Mouse (Mus musculus) adrenal gland (tissue): ENCODE results near the gene Foxo3.

Experiments used
- intact Hi-C: fragments of 180-260 bp; cut with DNase I; formaldehyde crosslinking; loops from one replicate; pipeline ENCODE4 v1.15.1; 2025

Gene Foxo3

DNA sequence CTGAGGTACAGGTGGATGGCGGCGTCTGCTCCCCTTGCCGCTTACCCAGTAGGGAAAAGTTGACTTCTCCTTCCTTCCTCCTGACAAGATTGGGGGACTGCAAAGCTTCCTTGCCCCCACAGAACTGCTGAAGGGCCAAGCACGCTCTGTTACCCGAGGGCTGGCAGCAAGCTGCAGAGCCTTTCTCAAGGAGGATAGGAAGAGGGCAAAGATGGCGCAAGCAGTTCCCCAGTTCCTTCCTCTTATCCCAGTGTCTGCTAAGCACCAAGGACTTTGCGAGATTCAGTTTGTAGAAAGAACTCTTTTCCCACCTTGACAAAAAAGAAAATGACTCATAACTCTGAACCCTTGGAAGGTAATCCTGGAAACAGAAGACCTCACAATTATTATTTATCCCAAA, 18.6 kb downstream of the Foxo3 start:
- intact Hi-C loops, result no loop called here

DNA sequence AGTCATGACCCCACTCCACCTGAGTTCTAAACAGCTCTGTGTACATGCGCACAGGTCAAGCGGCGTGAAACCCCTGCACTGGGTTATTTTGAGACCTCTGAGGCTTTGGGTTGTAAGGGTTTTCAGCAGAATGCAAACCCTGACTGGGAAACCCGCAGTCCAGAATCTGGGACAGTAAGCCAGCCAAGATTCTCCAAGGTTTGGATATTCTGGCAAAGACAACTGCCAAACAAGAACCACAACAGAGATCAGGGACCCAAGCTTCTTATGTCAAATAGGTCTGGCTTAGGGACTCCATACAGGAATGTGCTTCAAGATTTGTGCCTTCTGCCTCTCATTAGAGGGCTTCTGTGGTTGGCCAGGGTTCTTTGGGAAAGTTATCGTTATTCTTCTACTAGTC, 21.8 kb downstream of the Foxo3 start:
- intact Hi-C loops, result no loop called here

DNA sequence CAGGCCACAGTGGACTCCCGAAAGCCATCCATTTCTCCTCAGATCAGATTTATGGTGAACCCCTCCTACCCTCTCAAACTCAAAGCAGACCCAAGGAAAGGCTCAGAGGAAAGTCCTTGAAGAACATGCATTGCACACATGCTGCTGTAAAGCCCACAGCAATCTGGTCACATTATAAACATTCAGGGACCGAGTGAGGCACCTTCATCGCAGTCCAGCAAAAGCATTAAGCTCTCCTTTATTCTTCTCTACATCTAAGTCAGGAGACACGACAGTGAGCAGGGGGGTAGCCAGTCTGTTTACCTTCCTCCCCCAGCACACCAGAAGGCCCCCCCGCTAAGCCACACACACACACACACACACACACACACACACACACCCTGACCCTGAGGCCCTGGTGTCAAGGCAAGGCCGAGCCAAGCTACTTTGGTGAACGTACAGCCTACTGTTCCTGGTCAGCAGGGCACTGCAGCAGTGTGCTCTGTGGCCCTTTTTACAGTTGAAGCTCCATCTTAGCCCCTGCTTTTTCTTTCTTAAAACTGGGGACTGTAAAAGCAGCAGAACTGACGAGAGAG, 24.7 kb downstream of the Foxo3 start:
- intact Hi-C loops, result no loop called here

DNA sequence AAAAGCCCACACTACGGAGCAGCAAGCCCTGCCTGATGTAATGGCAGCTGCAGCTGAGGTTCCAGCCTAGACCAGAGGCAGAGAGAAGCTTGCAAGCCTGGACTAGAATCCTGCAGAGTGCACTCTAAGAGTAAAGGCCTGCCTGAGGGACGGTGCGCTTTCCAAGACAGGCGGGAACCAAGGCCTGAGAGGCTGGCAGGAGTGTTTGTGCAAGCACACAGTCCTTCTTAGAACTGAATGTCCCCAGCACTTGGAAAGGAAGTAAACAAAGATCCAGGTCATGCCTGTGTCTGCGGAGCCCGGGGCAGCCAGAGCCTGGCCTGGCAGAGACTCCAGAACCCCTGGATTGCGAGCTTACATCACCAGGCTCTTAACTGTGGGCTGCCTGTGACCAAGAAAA, 25.4 kb downstream of the Foxo3 start:
- intact Hi-C loops, result no loop called here

DNA sequence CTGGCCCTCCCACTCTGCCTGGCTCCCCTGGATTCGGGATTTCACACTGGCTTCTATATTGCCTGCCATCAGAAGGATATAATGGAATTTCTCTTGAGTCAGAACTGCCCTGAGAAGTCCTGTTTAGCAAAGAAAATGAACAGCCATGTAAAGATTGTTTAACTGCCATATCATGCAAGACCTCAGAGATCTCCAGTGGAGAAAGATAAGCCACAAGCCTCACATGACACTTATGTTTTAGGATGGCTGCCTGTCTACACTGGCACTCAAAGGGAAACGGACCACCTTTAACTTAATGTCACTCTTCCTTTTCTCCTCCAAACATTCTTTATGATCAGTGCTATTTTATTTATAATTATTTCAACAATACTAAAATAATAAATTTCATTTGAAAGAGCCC, 26.6 kb downstream of the Foxo3 start:
- intact Hi-C loops, result no loop called here

DNA sequence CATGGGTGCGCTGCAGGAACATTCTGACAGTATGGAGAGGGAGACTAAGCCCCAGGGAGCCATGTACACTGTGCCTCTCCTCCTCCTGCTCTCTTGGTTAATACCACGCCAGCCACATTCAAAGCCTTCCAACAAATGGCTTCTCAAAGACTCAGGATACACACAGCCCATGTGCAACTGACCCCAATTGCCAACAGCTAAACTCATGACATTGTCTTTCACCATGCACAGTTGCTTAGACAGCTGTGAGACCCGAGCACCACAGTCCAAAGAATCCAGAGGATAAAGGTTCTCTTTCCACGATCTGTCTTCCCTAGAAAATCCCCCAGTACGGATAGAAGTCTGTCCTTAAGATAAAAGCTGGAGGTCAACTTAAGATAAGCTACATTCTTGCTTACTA, 27.9 kb downstream of the Foxo3 start:
- intact Hi-C loops, result no loop called here

DNA sequence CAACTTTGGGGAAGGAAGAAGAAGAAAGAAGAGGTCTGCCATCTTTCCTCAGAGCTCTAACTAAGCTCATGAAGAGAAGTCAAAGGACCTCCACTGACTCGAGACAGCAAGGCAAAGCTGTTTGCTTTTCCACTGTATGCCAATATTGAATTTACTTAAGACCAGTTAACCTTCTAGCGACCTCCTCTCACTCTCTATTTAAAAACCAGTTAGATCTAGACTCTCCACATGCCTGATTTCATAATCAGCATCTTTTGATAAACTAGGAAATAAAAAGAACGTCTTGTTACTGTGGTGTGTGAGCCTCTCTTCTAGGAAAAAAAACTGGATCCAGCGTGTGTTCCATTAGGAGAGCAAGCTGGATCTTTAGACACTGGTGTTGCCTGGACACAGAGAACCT, 28.4 kb downstream of the Foxo3 start:
- intact Hi-C loops, result no loop called here

DNA sequence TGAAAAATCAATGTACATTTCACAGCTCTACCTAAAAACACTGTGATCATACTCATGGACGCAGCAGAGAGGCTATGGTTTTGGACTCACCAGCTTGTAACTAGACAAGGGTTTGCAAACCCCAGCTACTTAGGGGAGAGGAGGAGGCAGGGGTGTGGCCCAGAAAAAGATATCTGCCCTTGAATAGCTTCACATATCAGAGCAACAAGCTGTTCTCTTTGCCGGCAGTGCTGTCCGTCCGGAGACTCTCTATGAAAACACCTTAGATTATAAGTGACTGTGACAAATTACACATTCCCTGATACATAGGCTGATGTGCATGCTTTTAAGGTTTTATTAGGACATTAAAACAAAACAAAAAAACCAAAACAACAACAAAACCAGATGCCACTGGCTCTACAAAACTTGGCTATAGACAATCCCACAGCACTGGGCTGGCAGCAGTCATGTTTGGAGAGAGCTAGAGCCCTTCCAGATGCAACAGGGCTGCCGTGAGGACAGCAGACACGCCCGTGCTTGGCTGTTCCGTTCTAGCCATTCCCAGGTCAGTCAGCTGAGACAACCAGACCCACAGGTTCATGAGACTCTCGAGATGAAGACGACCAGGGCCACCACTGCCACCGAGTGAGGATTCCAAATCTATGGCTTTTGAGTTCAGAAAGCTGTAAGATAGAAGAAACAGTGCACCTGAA, 29.3 kb downstream of the Foxo3 start:
- intact Hi-C loops, result no loop called here

DNA sequence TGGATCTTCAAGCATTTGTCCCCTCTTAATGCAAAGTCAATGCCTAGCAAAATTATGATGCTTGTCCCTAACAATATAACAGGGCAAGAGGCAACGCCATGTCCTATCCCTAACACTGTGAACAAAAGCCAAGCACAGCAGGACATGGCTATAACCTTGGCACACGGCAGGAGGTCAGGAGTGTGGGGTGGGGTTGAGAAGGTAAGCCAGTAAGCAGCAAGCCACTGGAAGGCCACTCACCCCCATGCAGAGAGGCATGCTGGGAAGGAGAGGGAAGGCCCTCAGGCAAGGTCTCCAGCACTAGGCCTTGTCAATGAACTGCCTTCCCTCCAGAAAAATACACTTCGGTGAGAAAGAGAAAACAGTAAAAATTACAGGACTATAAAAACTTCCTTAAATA, 30.1 kb downstream of the Foxo3 start:
- intact Hi-C loops, result no loop called here

DNA sequence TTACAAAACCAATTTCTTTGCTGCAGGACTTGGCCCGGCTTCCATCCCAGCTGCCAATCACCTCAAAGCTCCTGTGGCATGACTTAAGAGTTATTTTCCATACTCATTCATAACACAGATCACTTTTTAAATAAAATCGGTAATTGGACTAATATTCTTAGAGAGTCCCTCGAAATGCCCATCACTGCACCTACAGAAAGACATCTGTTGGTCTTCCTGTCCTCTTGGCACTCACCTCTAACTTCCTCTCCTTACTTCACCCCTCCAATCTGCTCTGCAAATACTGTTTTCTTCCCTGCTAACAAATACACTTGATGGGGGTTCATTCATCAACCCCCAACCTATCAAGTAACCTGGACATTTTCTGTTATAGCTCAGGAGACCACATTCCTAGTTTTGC, 30.9 kb downstream of the Foxo3 start:
- intact Hi-C loops, result no loop called here

DNA sequence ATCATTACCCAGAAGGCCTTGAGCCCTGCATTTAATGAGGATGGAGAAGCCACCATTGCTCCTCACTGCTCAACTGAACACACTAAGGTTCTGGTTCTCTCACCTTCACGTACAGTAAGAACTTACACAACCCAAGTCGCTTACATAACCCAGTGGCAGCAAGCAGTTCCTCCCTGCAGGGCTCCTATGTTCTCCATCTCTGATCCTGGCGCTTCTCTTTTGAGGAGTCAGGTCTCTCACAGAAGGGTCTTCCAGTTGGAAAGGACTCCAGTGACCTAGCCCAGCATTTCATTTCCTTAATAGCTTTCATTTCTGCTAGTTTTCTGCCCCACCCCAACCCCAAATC, 31.3 kb downstream of the Foxo3 start:
- intact Hi-C loops, result no loop called here

DNA sequence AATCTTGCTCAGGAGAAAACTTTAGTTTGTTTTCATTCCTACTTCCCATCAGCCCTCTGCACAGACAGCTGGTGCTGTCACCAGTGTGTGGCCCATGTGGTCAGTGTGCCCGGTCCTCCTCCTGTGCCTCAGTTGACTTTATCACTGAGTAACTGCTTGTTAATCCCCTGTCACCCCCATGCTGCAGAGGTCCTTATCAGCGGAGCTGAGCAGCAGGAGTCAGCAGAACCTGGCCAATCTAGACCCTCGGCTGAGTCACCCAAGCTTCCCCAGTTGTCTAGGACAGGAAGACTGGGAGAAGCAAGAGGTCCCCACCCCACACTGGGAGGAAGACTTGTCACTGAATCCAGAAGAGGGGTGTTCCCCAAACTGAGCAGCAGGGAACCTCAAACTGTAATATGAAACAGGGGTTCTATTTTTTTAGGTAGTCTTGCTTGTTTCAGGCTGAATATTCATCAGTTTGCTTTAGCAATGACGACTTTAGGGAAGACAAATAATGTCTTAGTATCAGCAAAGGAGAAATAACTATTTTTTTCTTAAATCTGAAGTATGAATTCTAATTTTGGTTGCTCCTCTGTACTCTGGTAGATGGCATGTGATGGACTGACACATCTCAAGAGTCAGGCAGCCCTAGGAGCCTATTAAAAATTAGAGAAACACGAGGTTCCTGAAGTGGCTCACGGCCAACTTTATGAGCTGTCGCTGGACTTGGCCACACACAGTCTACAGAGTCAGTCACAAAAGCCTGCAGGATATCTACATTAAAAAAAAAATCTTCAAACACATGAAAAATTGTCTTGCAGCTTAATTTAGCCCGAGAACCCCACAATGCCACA, 31.9 kb downstream of the Foxo3 start:
- intact Hi-C loops, result no loop called here

DNA sequence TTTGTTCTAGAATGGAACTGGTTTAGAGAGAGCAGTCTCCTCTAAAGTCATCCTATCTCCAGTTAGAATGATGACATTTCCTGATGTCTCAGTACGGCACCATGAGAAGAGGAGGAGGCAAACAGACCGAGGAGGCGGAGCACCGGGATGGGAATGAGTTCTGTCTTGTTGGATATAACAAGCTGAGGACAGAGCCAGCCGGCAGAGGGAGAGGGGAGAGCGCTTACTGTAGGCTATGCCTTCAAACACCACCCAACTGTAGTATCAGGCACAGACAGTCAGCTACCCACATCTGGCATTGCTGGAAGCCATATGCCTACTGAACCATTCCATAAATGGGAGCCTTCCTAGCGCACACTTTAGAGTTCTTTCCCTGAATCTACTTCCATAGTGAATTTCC, 32.6 kb downstream of the Foxo3 start:
- intact Hi-C loops, result no loop called here

DNA sequence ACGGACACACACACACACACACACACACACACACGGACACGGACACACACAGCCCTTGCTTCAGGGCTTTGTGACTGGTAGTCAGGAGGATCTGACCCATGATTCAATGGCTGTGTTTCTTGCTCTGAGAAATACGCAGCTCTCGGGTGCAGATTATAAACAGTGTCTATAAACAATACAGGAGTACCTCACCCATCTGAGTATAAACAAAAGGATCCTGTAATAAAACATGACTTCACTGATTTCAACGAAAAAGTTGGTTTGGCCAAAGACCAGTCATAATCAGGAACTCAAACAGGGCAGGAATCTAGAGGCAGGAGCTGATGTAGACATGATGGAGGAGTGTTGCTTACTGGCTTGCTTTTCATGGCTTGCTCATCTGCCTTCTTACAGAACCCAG, 34.1 kb downstream of the Foxo3 start:
- intact Hi-C loops, result no loop called here

DNA sequence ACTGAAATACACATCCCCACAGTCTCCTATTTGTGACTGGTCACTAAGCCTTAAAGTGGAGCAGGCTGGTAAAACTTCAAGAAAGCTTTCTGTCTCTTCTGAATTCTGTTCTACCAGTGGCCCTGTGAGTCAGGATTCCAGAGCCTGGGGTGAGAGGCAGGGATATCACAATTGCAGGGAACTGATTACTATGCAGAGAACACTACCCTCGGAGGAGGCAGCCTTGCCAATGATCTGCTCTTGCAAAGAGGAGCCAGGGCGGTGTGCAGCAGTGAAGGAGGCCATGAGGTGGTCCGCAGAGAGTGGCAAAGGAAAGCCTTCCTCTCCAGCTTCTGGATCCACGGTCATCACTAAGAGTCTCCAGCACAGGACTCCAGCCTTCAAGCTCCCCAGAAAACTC, 34.8 kb downstream of the Foxo3 start:
- intact Hi-C loops, result no loop called here

DNA sequence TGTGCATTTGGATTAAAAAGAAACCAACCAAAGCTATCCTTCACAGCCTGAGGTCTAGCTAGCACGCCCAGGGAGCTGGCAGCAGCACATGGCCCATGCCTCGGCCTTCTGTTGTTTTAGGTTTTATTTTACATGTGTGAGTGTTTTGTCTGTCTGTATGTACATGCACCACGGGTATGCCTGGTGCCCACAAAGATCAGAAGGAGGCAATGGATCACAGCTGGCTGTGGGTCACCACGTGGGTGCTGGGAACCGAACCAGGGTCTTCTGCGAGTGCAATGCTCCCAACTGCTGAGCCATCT, 36.8 kb downstream of the Foxo3 start:
- intact Hi-C loops, result no loop called here

DNA sequence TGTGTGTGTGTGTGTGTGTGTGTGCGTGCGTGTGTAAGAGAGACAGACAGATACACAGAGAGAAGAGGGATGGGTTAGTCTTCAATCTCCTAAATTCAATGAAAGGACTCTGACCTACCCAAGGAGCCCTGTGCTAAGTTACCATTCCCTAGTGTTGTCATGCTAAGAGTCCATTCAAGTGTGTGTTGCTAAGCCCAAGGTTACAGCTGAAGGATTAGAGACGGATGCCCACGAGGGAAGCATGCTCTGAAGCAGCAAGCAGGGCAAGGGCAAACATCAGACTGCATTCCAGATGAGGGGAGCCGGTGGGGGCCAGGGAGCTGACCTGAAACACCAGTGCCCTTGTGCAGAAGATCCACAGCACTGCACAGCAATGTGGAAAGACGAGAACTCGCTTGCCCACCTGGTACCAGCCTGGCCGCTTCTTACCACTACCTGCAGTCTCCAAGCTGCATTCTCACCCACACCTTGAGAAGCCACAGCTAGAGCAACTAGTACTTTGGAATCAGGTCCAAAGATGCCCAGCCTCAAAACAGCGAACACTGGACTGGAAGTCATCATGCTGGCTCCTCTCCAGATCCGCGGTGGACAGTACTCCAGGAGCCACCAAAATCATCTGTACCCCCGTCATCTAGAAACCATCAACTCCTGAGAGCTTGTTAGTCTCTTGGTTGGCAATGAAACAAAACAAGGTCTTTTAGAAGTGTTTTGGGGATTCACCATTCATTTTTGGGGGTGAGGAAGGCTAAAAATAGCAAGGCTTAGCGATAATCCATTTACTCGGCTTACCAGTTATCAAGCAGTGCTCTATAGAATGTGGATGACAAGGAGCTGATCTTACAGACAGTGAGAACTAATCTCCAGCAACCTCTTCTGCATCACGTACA, 37.4 kb downstream of the Foxo3 start:
- intact Hi-C loops, result no loop called here

DNA sequence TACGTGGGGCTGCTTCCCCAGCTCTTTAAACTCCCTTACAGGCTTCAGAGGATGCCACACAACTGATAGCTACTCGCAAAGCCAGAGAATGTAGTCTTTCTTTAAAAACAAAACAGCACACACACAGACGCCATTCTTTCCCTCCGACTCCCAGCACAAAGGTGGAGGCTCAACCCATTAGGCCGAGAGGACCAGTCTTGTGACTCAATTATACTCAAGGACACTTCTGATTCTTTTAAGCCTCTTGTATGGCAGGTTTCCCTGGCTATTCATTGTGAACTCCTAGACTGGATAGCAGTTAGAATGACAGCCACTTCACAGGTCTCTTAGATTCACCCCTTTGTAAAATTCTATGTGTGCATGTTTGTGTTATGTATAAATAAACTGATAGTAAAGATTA, 38.3 kb downstream of the Foxo3 start:
- intact Hi-C loops, result no loop called here

DNA sequence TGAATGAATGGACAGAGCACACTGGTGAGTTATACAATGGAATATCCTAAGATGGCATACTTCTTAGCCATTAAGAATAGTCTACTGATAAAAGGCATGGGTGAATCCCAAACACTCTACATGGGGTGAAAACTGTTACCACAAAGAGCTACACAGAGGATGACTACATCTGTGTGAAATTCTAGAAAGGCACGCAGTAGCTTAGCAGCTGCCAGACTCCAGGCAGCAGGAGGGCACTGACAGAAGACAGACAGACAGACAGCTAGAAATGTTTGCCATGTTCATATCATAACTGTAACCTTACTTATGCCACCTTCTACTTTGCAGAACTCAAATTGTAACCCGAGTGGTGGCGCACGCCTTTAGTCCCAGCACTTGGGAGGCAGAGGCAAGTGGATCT, 39.0 kb downstream of the Foxo3 start:
- intact Hi-C loops, result no loop called here

DNA sequence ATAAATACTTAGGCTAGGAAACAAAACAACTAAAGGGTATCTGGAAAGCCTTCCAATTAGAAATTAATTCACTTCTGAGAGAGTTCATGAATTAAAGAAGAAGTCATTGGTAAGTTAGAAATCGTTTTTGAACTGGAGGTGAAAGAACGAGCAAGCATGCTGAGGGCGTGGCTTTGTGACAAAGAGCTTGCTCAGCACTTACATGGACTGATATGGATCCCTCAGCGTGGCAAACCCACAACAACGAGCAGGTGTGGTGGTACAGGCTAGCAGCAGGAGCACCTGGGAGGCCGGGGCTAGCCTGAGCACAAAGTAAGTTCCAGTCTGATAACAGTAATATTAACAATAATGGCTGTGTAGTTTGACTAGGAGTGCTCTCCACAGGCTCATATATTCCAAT, 41.2 kb downstream of the Foxo3 start:
- intact Hi-C loops, result no loop called here

DNA sequence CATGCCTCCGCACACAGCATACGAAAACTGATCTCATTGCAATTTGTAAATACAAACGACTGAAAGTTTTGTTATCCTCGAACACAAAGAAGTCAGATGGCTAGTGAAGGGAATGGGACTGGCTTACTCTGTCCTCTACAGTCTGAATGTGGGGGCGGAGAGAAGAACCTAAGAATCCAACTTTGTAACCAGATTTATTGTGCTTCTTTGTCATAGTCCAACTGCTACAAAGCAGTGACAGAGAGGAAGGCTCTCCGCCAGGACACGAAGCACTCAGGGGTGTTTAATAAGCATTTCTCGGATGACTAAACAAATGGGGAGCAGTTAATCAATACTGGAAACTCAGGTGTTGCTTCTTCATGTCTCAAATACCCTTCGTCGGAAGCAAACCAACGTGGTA, 43.6 kb downstream of the Foxo3 start:
- intact Hi-C loops, result loop anchor here (5.0 kb wide), 1 partner anchor 34 kb away; no protein-coding TSS in a partner anchor

DNA sequence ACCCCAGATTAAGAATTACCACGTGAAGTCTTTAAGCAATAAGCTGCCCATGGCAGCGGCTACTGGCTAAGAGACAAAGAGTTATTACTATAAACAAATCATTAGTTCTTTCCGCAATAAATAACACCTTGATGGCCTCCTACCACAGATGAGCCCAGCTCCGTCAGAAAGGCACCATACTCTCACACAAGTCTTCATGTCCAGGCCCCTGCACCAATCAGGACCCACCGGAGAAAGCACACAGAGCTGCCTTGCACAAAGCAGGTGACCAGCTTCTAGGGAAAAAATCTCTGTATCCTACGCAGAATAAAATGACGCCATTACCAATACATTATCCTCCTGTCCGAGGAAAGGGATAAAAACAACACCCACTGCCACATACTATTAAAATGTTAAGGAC, 44.7 kb downstream of the Foxo3 start:
- intact Hi-C loops, result loop anchor here (5.0 kb wide), 1 partner anchor 35 kb away; no protein-coding TSS in a partner anchor
